Mouse (Mus musculus): ENCODE results near the gene Hmg20b.

DNA sequence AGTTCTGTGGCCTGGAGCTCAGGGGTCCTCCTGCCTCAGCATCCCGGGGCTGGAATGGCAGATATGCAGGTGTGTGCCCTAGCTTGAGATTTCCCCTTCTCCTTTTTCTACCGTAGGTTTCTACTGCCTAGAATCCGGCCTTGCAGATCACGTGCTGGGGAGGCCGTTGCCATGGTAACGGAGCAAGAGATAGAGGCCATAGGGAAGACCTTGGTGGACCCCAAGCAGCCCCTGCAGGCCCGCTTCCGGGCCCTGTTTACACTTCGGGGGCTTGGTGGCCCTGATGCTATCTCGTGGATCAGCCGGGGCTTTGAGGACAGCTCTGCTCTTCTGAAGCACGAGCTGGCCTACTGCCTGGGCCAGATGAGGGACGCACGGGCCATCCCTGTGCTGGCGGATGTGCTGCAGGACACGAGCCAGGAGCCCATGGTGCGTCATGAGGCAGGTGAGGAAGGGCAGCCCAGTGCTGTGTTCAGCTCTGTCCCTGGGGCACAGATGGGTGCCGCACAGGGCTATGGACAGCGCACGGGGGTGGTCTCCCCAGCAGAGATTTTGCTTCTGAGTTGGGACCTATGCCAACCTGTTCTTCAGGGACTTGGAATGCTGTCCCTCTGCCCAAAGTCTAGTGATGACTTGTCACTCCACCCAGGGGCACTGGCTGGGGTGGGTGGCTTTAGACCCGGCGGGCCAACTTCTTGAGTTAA is 35.5 kb upstream of the Hmg20b start:
- TF ChIP-seq USF1 (IDR thresholded peaks at IDR 0.05; ENCODE audit: low read depth) (no peak), E2F4 (IDR thresholded peaks at IDR 0.05; ENCODE audit: insufficient read depth) (no peak), POLR2A (IDR thresholded peaks at IDR 0.05; ENCODE audit: insufficient read length, low read depth) (no peak), MYOG (IDR thresholded peaks at IDR 0.05; ENCODE audit: control insufficient read depth in 1 of 3, insufficient read depth in 1 of 3, insufficient read length in 2 of 3, low read depth in 2 of 3) (no peak), MYOD1 (IDR thresholded peaks at IDR 0.05; ENCODE audit: control insufficient read depth in 1 of 3, insufficient read length in 2 of 3, low read depth in 2 of 3) (no peak), MAX (IDR thresholded peaks at IDR 0.05; ENCODE audit: low read depth) (no peak), POLR2AphosphoS2 (IDR thresholded peaks at IDR 0.05; ENCODE audit: insufficient read length, low read depth) (no peak)

Measured in myocyte (in vitro differentiated cells).